Mouse (Mus musculus) T-helper 1 cell (primary cell): ENCODE results near the gene Ppl.

ENCODE experiments used
- in situ Hi-C: fragments of 300-600 bp; cut with MboI, MseI; formaldehyde crosslinking; loops from one replicate; pipeline ENCODE4 v1.15.1; 2025; ENCODE audit warnings: high pct_unique_total_duplicates

Ppl gene

GRCm38 (mm10) chr16:5036649-5037234, 95.5 kb downstream of the Ppl start:
- in situ Hi-C loops = no loop called here
